Mouse (Mus musculus): ENCODE measurements around the gene Nhsl1.

DNA sequence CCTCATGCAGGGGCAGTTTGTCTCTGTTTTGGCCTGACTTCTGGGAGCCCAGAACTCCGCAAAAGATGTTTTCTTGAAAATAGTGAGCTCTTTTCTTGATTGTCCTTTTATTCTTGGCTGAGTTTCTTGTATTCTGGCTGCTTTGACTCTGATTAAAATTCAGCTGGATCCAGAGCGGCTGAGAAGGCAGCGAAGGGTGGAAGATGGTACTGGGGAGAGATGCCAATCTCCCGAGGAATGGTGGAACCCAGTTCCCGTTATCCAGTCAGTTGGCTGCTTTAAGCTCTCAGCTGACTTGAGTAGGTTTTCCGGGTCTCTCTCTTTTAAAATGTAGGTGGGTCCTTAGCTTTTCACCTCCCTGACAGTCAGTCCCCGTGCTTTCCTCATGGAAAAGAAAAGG, 47.9 kb downstream of the Nhsl1 start:
- no peak for TF ChIP-seq CTCF (IDR thresholded peaks at IDR 0.05)
- TF ChIP-seq EP300 (IDR thresholded peaks at IDR 0.05) = no peak
